Mouse (Mus musculus) mouse trophoblast stem cell (cell line): ENCODE results near the gene Slc6a13.

Experiments
- in situ Hi-C, 2 experiments: fragments of 300-500 bp; cut with MseI, MboI; formaldehyde crosslinking; loops; 2 replicates in 1 of 2; 3 replicates in 1 of 2; pipeline ENCODE4 v1.15.1; 2025

Gene Slc6a13

GRCm38 (mm10) chr6:121371197-121371980, 71.4 kb downstream of the Slc6a13 start:
- in situ Hi-C loops = no loop called here

GRCm38 (mm10) chr6:121376159-121376558, 76.1 kb downstream of the Slc6a13 start:
- in situ Hi-C loops = no loop called here

GRCm38 (mm10) chr6:121378256-121378655, 78.2 kb downstream of the Slc6a13 start:
- in situ Hi-C loops = no loop called here

GRCm38 (mm10) chr6:121380576-121380975, 80.5 kb downstream of the Slc6a13 start:
- in situ Hi-C loops = no loop called here

GRCm38 (mm10) chr6:121382071-121382470, 82.0 kb downstream of the Slc6a13 start:
- in situ Hi-C loops = no loop called here

GRCm38 (mm10) chr6:121385397-121385796, 85.4 kb downstream of the Slc6a13 start:
- in situ Hi-C loops = no loop called here
